Mouse (Mus musculus): ENCODE data around the gene Tex21. TPM values are rescaled to one million over a fixed set of nuclear protein-coding genes. Genes with fewer than 3 reads are reported as not detected.

The Tex21 gene
- total and polyA plus RNA-seq, 2 experiments = not detected

DNA sequence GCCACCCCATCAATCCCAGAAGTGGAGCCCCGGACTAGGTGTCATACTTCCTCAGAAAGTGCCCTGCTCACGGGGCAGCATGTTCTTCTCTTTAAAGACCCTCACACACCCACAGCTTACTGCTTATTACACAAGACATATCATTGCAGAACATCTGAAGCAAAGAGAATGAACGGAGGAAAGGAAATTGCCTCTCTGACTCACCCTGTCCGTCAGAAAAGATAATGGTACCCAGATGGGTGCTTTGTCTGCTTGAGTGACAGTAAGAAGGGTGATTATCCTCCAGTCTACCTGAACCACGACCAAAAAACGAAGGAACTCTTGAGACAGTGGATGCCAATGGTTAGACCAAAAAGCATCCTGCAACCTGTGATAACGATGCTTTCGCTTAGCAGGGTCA is 65.1 kb downstream of the Tex21 start:
- DNase-seq (ENCODE audit: extremely low read depth, low read depth, low spot score) = no peak
- H3K36me3 ChIP-seq (ENCODE audit: control insufficient read depth, insufficient read depth, low read length) = no peaks in the 10 kb centered on the region
- no peak overlapping the region for H3K4me3 ChIP-seq (ENCODE audit: insufficient read depth, low read depth, low read length)
- no peaks in the 10 kb centered on the region for H3K79me2 ChIP-seq (ENCODE audit: control insufficient read depth, insufficient read depth, low read length)
- 71% methylated on average over 8 of the region's 8 CpGs for WGBS
- H3K9ac ChIP-seq (ENCODE audit: low read depth, low read length) = no peak overlapping the region
- peaks cover 4% of the 10 kb centered on the region; the same call in 1 of the 2 replicates for H3K4me1 ChIP-seq (ENCODE audit: control insufficient read depth, insufficient read depth, low read length)
- no peak overlapping the region for H3K27ac ChIP-seq (replicated peaks; ENCODE audit: insufficient read depth, low read depth, low read length)
- TF ChIP-seq CTCF (IDR thresholded peaks at IDR 0.05; ENCODE audit: low read depth, low read length) (no peak), POLR2A (IDR thresholded peaks at IDR 0.05; ENCODE audit: extremely low read depth, insufficient read depth, low read length) (no peak)
- peaks cover 3% of the 10 kb centered on the region; the same call in 1 of the 2 replicates for H3K27me3 ChIP-seq (ENCODE audit: control insufficient read depth, insufficient read depth, low read length)

DNA sequence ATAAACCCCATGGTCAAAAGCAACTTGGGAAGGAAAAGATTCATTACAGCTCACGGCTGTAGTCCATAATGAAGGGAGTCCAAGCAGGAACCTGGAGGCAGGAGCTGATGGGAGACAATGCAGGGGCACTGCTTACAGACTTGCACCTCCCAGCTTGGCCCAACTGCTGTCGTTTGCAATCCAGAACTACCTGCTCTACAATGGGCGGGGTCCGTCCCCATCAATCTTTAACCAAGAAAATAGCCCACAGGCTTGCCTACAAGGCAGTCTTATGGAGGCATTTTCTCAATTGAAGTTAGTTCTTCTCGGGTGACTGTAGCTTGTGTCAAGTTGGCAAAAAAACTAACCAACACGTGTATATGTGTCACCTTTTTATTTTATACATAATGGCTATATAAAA is 66.1 kb downstream of the Tex21 start:
- no peak overlapping the region for H3K4me3 ChIP-seq (ENCODE audit: insufficient read depth, low read depth, low read length)
- H3K4me1 ChIP-seq (ENCODE audit: control insufficient read depth, insufficient read depth, low read length) = peaks cover 4% of the 10 kb centered on the region; the same call in 1 of the 2 replicates

DNA sequence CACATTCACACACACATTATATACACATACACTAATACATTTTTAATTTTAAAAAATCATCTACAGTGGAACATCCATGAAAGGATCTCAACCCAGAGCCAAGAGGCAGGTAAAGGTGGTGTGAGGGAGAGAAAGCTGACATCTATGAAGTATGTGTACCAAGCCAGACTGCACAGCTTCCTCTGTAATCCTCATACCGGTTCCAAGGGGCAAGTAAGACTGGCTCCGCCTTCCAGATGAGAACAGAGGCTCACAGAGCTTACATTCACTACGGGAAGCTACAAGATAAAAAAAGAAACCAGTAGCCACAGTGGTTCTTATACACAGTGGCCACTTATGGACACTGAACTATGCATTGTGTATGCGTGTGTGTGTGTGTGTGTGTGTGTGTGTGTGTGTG is 67.0 kb downstream of the Tex21 start:
- no peaks in the 10 kb centered on the region for H3K36me3 ChIP-seq (ENCODE audit: control insufficient read depth, insufficient read depth, low read length)
- no peak overlapping the region for H3K4me3 ChIP-seq (ENCODE audit: insufficient read depth, low read depth, low read length)
- no peak overlapping the region for H3K27ac ChIP-seq (replicated peaks; ENCODE audit: insufficient read depth, low read depth, low read length)
- H3K4me1 ChIP-seq (ENCODE audit: control insufficient read depth, insufficient read depth, low read length) = peaks cover 4% of the 10 kb centered on the region; the same call in 1 of the 2 replicates
- WGBS = 62% methylated on average over 4 of the region's 4 CpGs
- no peak for DNase-seq (ENCODE audit: extremely low read depth, low read depth, low spot score)
- no peaks in the 10 kb centered on the region for H3K79me2 ChIP-seq (ENCODE audit: control insufficient read depth, insufficient read depth, low read length)
- no peak overlapping the region for H3K9ac ChIP-seq (ENCODE audit: low read depth, low read length)
- H3K27me3 ChIP-seq (ENCODE audit: control insufficient read depth, insufficient read depth, low read length) = peaks cover 3% of the 10 kb centered on the region; the same call in 1 of the 2 replicates
- TF ChIP-seq CTCF (IDR thresholded peaks at IDR 0.05; ENCODE audit: low read depth, low read length) (no peak), POLR2A (IDR thresholded peaks at IDR 0.05; ENCODE audit: extremely low read depth, insufficient read depth, low read length) (no peak)

More for the DNA sequence above, 66.1 kb downstream of the Tex21 start:
- DNase-seq (ENCODE audit: extremely low read depth, low read depth, low spot score) = no peak
- Histone ChIP-seq H3K79me2 (ENCODE audit: control insufficient read depth, insufficient read depth, low read length) (no peaks in the 10 kb centered on the region), H3K27ac (replicated peaks; ENCODE audit: insufficient read depth, low read depth, low read length) (no peak overlapping the region), H3K27me3 (ENCODE audit: control insufficient read depth, insufficient read depth, low read length) (peaks cover 3% of the 10 kb centered on the region; the same call in 1 of the 2 replicates), H3K9ac (ENCODE audit: low read depth, low read length) (no peak overlapping the region), H3K36me3 (ENCODE audit: control insufficient read depth, insufficient read depth, low read length) (no peaks in the 10 kb centered on the region)
- TF ChIP-seq CTCF (IDR thresholded peaks at IDR 0.05; ENCODE audit: low read depth, low read length) (no peak), POLR2A (IDR thresholded peaks at IDR 0.05; ENCODE audit: extremely low read depth, insufficient read depth, low read length) (no peak)
- 68% methylated on average over 6 of the region's 6 CpGs for WGBS

DNA sequence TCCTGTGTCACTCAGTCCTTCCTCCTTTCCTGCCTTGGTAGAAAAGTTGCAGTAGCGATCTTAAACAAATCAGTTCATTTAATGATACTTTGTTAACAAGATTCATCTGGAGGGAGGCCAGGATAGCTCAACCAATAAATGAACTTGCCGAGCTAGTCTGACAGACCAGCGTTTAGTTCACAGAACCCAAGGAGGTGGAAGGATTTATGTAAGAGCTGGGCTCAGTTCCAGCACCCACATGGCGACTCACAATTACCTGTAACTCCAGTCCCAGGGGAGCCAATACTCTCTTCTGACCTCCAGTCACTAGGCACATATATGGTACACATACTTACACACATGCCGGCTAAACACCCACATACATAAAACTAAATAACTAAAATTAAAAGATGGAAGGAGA is 67.5 kb downstream of the Tex21 start:
- TF ChIP-seq CTCF (IDR thresholded peaks at IDR 0.05; ENCODE audit: low read depth, low read length) (no peak), POLR2A (IDR thresholded peaks at IDR 0.05; ENCODE audit: extremely low read depth, insufficient read depth, low read length) (no peak)
- DNase-seq (ENCODE audit: extremely low read depth, low read depth, low spot score) = no peak
- Histone ChIP-seq H3K27me3 (ENCODE audit: control insufficient read depth, insufficient read depth, low read length) (peaks cover 3% of the 10 kb centered on the region; the same call in 1 of the 2 replicates), H3K4me1 (ENCODE audit: control insufficient read depth, insufficient read depth, low read length) (peaks cover 4% of the 10 kb centered on the region; the same call in 1 of the 2 replicates), H3K27ac (replicated peaks; ENCODE audit: insufficient read depth, low read depth, low read length) (no peak overlapping the region), H3K4me3 (ENCODE audit: insufficient read depth, low read depth, low read length) (no peak overlapping the region), H3K9ac (ENCODE audit: low read depth, low read length) (no peak overlapping the region), H3K79me2 (ENCODE audit: control insufficient read depth, insufficient read depth, low read length) (no peaks in the 10 kb centered on the region), H3K36me3 (ENCODE audit: control insufficient read depth, insufficient read depth, low read length) (no peaks in the 10 kb centered on the region)
- WGBS = 65% methylated on average over 5 of the region's 5 CpGs

DNA sequence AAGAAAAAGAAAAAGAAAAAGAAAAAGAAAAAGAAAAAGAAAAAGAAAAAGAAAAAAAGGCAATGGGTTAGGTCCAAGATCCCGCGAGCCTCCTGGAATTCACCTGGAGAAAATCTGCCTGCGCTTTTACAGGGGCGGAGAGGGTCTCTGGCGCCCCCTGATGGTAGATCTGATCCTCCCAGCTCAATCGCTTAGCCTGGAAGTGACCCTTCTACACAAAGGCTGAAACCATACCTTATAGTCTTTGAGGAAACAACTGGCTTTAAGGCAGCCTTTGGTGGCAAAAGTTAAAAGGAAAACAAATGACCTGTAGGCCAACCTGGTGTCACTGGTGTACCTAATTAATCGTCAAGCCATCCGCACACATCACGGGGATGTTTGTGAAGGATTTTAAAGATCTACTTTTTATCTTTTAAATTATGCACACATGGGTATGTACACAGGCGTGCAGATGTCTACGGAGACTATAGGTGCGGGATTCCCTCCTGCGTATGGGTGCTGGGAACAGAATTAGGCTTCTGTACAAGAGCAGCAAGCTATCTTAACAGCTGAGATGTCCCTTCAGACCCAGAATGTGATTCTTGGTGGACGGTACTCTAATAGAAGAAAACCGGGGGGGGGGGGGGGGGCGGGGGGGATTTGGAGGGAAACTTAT is 68.6 kb downstream of the Tex21 start:
- peak; percentile 85 for TF ChIP-seq CTCF (IDR thresholded peaks at IDR 0.05; ENCODE audit: low read depth, low read length)
- TF ChIP-seq POLR2A (IDR thresholded peaks at IDR 0.05; ENCODE audit: extremely low read depth, insufficient read depth, low read length) = no peak
- WGBS = 38% methylated on average over 16 of the region's 16 CpGs
- Histone ChIP-seq H3K9ac (ENCODE audit: low read depth, low read length) (no peak overlapping the region), H3K79me2 (ENCODE audit: control insufficient read depth, insufficient read depth, low read length) (no peaks in the 10 kb centered on the region), H3K27ac (replicated peaks; ENCODE audit: insufficient read depth, low read depth, low read length) (no peak overlapping the region), H3K27me3 (ENCODE audit: control insufficient read depth, insufficient read depth, low read length) (peaks cover 3% of the 10 kb centered on the region; the same call in 1 of the 2 replicates), H3K4me3 (ENCODE audit: insufficient read depth, low read depth, low read length) (no peak overlapping the region), H3K4me1 (ENCODE audit: control insufficient read depth, insufficient read depth, low read length) (peaks cover 4% of the 10 kb centered on the region; the same call in 1 of the 2 replicates), H3K36me3 (ENCODE audit: control insufficient read depth, insufficient read depth, low read length) (no peaks in the 10 kb centered on the region)
- peak; percentile 25 for DNase-seq (ENCODE audit: extremely low read depth, low read depth, low spot score)

All from liver, adult 2 months (tissue).